Mouse (Mus musculus) heart, adult 2 months (tissue): ENCODE results near the gene Lrrc59.

Experiments
- CTCF ChIP-seq: fragments of 200-600 bp; IDR thresholded peaks from 2 replicates; pipeline ENCODE4 v1.8.1; 2022; ENCODE audit warnings: antibody characterized with exemption, mild to moderate bottlenecking, moderate library complexity
- EP300 ChIP-seq: fragments of 200-500 bp; IDR thresholded peaks from 2 replicates; pipeline ENCODE4 v1.6.1; 2011; ENCODE audit warnings: low read depth, low read length, control low read depth; ENCODE audit not compliant: insufficient read depth
- POLR2A ChIP-seq: fragments of 200-500 bp; IDR thresholded peaks from 2 replicates; pipeline ENCODE4 v1.6.1; 2011; ENCODE audit warnings: mild to moderate bottlenecking, low read depth, low read length, control low read depth; ENCODE audit not compliant: insufficient read depth

GRCm38 (mm10) chr11:94646457-94646856 is 16.9 kb downstream of the Lrrc59 start:
- TF ChIP-seq CTCF: no peak
- no peak for TF ChIP-seq POLR2A
- no peak for TF ChIP-seq EP300
